Mouse (Mus musculus): ENCODE measurements at regions not wholly inside any gene's neighbourhood (a gene's known extent, or its start where the extent isn't known, plus 50 kb on each side); places are given as distances from the start of the nearest gene placed in this dataset.

GRCm38 (mm10) chr10:118632187-118632586 lies 191.3 kb downstream of the Ifng start:
- Histone ChIP-seq H3K9me3 (no peaks in the 10 kb centered on the region), H3K27me3 (no peaks in the 10 kb centered on the region), H3K27ac (replicated peaks) (no peak overlapping the region), H3K36me3 (no peaks in the 10 kb centered on the region), H3K4me3 (no peak overlapping the region), H3K9ac (no peak overlapping the region), H3K4me2 (no peak overlapping the region), H3K4me1 (replicated peaks) (no peaks in the 10 kb centered on the region)
- WGBS = 84% methylated on average over 5 of the region's 5 CpGs
- ATAC-seq (ENCODE audit: low read depth) = no peak

GRCm38 (mm10) chr10:118633429-118633828 lies 192.6 kb downstream of the Ifng start:
- 70% methylated on average over 7 of the region's 7 CpGs for WGBS
- H3K9ac ChIP-seq = no peak overlapping the region
- H3K4me3 ChIP-seq = no peak overlapping the region
- H3K9me3 ChIP-seq = no peaks in the 10 kb centered on the region
- H3K27ac ChIP-seq (replicated peaks) = no peak overlapping the region
- H3K27me3 ChIP-seq = no peaks in the 10 kb centered on the region
- H3K4me1 ChIP-seq (replicated peaks) = no peaks in the 10 kb centered on the region
- no peak for ATAC-seq (ENCODE audit: low read depth)
- H3K4me2 ChIP-seq = no peak overlapping the region
- no peaks in the 10 kb centered on the region for H3K36me3 ChIP-seq

- no peaks in the 10 kb centered on the region for H3K27me3 ChIP-seq
- H3K4me1 ChIP-seq (replicated peaks) = peaks cover 15% of the 10 kb centered on the region
- no peak overlapping the region for H3K4me2 ChIP-seq
- H3K4me3 ChIP-seq = no peak overlapping the region
- 92% methylated on average over 4 of the region's 4 CpGs for WGBS
- ATAC-seq (ENCODE audit: low read depth) = no peak
- no peaks in the 10 kb centered on the region for H3K36me3 ChIP-seq
- H3K27ac ChIP-seq (replicated peaks) = no peak overlapping the region
- H3K9me3 ChIP-seq = no peaks in the 10 kb centered on the region
- no peak overlapping the region for H3K9ac ChIP-seq
These were observed 198.3 kb downstream of the Ifng start for GRCm38 (mm10) chr10:118639097-118639496.

- Histone ChIP-seq H3K36me3 (no peaks in the 10 kb centered on the region), H3K4me1 (replicated peaks) (peaks cover 15% of the 10 kb centered on the region), H3K4me2 (no peak overlapping the region), H3K9me3 (no peaks in the 10 kb centered on the region), H3K27ac (replicated peaks) (peak overlapping the region; percentile 61), H3K4me3 (no peak overlapping the region), H3K27me3 (no peaks in the 10 kb centered on the region), H3K9ac (no peak overlapping the region)
- 47% methylated on average over 7 of the region's 7 CpGs for WGBS
- no peak for ATAC-seq (ENCODE audit: low read depth)
These were observed 199.4 kb downstream of the Ifng start for GRCm38 (mm10) chr10:118640121-118640809.

- Histone ChIP-seq H3K4me2 (no peak overlapping the region), H3K27me3 (no peaks in the 10 kb centered on the region), H3K9ac (no peak overlapping the region), H3K36me3 (no peaks in the 10 kb centered on the region), H3K9me3 (no peaks in the 10 kb centered on the region), H3K4me3 (no peak overlapping the region), H3K4me1 (replicated peaks) (peaks cover 15% of the 10 kb centered on the region), H3K27ac (replicated peaks) (peak overlapping the region; percentile 61)
- 42% methylated on average over 12 of the region's 12 CpGs for WGBS
- peak; percentile 53 for ATAC-seq (ENCODE audit: low read depth)
These were observed 200.1 kb downstream of the Ifng start for GRCm38 (mm10) chr10:118640810-118641427.

- H3K9ac ChIP-seq = no peak overlapping the region
- H3K4me1 ChIP-seq (replicated peaks) = peaks cover 15% of the 10 kb centered on the region
- no peak overlapping the region for H3K4me2 ChIP-seq
- ATAC-seq (ENCODE audit: low read depth) = no peak
- no peak overlapping the region for H3K27ac ChIP-seq (replicated peaks)
- no peaks in the 10 kb centered on the region for H3K36me3 ChIP-seq
- H3K27me3 ChIP-seq = no peaks in the 10 kb centered on the region
- H3K9me3 ChIP-seq = no peaks in the 10 kb centered on the region
- no peak overlapping the region for H3K4me3 ChIP-seq
- 78% methylated on average over 8 of the region's 8 CpGs for WGBS
These were observed 202.8 kb downstream of the Ifng start for GRCm38 (mm10) chr10:118643622-118644021.

GRCm38 (mm10) chr10:118648111-118648510 lies 207.3 kb downstream of the Ifng start:
- no peak overlapping the region for H3K4me2 ChIP-seq
- no peaks in the 10 kb centered on the region for H3K27me3 ChIP-seq
- WGBS = 55% methylated on average over 2 of the region's 2 CpGs
- H3K36me3 ChIP-seq = no peaks in the 10 kb centered on the region
- H3K4me3 ChIP-seq = no peak overlapping the region
- no peaks in the 10 kb centered on the region for H3K9me3 ChIP-seq
- no peak for ATAC-seq (ENCODE audit: low read depth)
- peaks cover 7% of the 10 kb centered on the region; the same call in 1 of the 2 replicates for H3K4me1 ChIP-seq (replicated peaks)
- H3K9ac ChIP-seq = no peak overlapping the region
- no peak overlapping the region for H3K27ac ChIP-seq (replicated peaks)

GRCm38 (mm10) chr10:118656561-118656960 lies 213.4 kb downstream of the Dyrk2 start:
- no peak overlapping the region for H3K9ac ChIP-seq
- no peak overlapping the region for H3K4me2 ChIP-seq
- no peaks in the 10 kb centered on the region for H3K36me3 ChIP-seq
- ATAC-seq (ENCODE audit: low read depth) = no peak
- no peak overlapping the region for H3K27ac ChIP-seq (replicated peaks)
- H3K4me1 ChIP-seq (replicated peaks) = no peaks in the 10 kb centered on the region
- 80% methylated on average over 5 of the region's 5 CpGs for WGBS
- H3K27me3 ChIP-seq = no peaks in the 10 kb centered on the region
- H3K9me3 ChIP-seq = no peaks in the 10 kb centered on the region
- H3K4me3 ChIP-seq = no peak overlapping the region

GRCm38 (mm10) chr10:118666009-118666408 lies 204.0 kb downstream of the Dyrk2 start:
- no peak overlapping the region for H3K4me2 ChIP-seq
- no peaks in the 10 kb centered on the region for H3K36me3 ChIP-seq
- H3K9me3 ChIP-seq = peaks cover under 1% of the 10 kb centered on the region; the same call in 1 of the 2 replicates
- 79% methylated on average over 3 of the region's 3 CpGs for WGBS
- H3K4me1 ChIP-seq (replicated peaks) = no peaks in the 10 kb centered on the region
- H3K27ac ChIP-seq (replicated peaks) = no peak overlapping the region
- no peak for ATAC-seq (ENCODE audit: low read depth)
- H3K27me3 ChIP-seq = no peaks in the 10 kb centered on the region
- no peak overlapping the region for H3K9ac ChIP-seq
- no peak overlapping the region for H3K4me3 ChIP-seq

- Histone ChIP-seq H3K27ac (replicated peaks) (peak overlapping the region; percentile 20; the same call in 1 of the 2 replicates), H3K9me3 (peaks cover 10% of the 10 kb centered on the region; the same call in 1 of the 2 replicates), H3K4me3 (peak overlapping the region; percentile 15; the same call in 1 of the 2 replicates), H3K9ac (no peak overlapping the region), H3K4me2 (peak overlapping the region; percentile 43), H3K27me3 (no peaks in the 10 kb centered on the region), H3K4me1 (replicated peaks) (peaks cover 35% of the 10 kb centered on the region), H3K36me3 (no peaks in the 10 kb centered on the region)
- peak; percentile 80 for ATAC-seq (ENCODE audit: low read depth)
- WGBS = 41% methylated on average over 18 of the region's 18 CpGs
These were observed 194.1 kb downstream of the Dyrk2 start for GRCm38 (mm10) chr10:118675816-118676465.

- 55% methylated on average over 12 of the region's 12 CpGs for WGBS
- ATAC-seq (ENCODE audit: low read depth) = peak; percentile 58
- no peaks in the 10 kb centered on the region for H3K9me3 ChIP-seq
- H3K9ac ChIP-seq = no peak overlapping the region
- no peak overlapping the region for H3K4me3 ChIP-seq
- no peaks in the 10 kb centered on the region for H3K27me3 ChIP-seq
- H3K36me3 ChIP-seq = no peaks in the 10 kb centered on the region
- H3K4me2 ChIP-seq = no peak overlapping the region
- peak overlapping the region; percentile 74 for H3K27ac ChIP-seq (replicated peaks)
- H3K4me1 ChIP-seq (replicated peaks) = peaks cover 37% of the 10 kb centered on the region
These were observed 191.1 kb downstream of the Dyrk2 start for GRCm38 (mm10) chr10:118678750-118679418.

- WGBS = 26% methylated on average over 5 of the region's 5 CpGs
- no peaks in the 10 kb centered on the region for H3K36me3 ChIP-seq
- H3K9ac ChIP-seq = no peak overlapping the region
- peaks cover 37% of the 10 kb centered on the region for H3K4me1 ChIP-seq (replicated peaks)
- ATAC-seq (ENCODE audit: low read depth) = peak; percentile 54; the same call in 1 of the 2 replicates
- peak overlapping the region; percentile 46 for H3K27ac ChIP-seq (replicated peaks)
- H3K4me3 ChIP-seq = no peak overlapping the region
- no peaks in the 10 kb centered on the region for H3K27me3 ChIP-seq
- no peak overlapping the region for H3K4me2 ChIP-seq
- H3K9me3 ChIP-seq = no peaks in the 10 kb centered on the region
These were observed 190.5 kb downstream of the Dyrk2 start for GRCm38 (mm10) chr10:118679507-118679906.

Data from neural tube, embryonic 13.5 days (tissue).